Mouse (Mus musculus) midbrain, embryonic 16.5 days (tissue): ENCODE measurements around the gene Ccdc24. TPM values are rescaled to one million over a fixed set of nuclear protein-coding genes. Genes with fewer than 3 reads are reported as not detected.

Experiments used
- ATAC-seq: fragments of 200-750 bp; cut with Nextera tagmentation; 2 replicates; pipeline ENCODE4 v1.8.0; 2017; ENCODE audit warnings: moderate TSS enrichment
- H3K27ac ChIP-seq: fragments of 300-500 bp; sonication (generic); 2 replicates; pipeline ENCODE4 v1.5.1; 2014; ENCODE audit warnings: mild to moderate bottlenecking, low read length, mixed read lengths
- H3K27me3 ChIP-seq: fragments of 300-500 bp; sonication (generic); 2 replicates; pipeline ENCODE4 v1.6.1; 2014; ENCODE audit warnings: low read depth, low read length, mixed read lengths; ENCODE audit not compliant: control insufficient read depth, insufficient read depth
- H3K36me3 ChIP-seq: fragments of 300-500 bp; sonication (generic); 2 replicates; pipeline ENCODE4 v1.6.1; 2014; ENCODE audit warnings: mild to moderate bottlenecking, low read length, moderate library complexity, mixed read lengths; ENCODE audit not compliant: control insufficient read depth, insufficient read depth
- H3K4me1 ChIP-seq: fragments of 300-500 bp; sonication (generic); 2 replicates; pipeline ENCODE4 v1.6.1; 2014; ENCODE audit warnings: mild to moderate bottlenecking, low read length, mixed read lengths; ENCODE audit not compliant: control insufficient read depth, insufficient read depth
- H3K4me2 ChIP-seq: fragments of 300-500 bp; sonication (generic); 2 replicates; pipeline ENCODE4 v1.6.1; 2014; ENCODE audit warnings: mild to moderate bottlenecking, low read length, mixed read lengths
- H3K4me3 ChIP-seq: fragments of 300-500 bp; sonication (generic); 2 replicates; pipeline ENCODE4 v1.5.1; 2014; ENCODE audit warnings: low read depth, mild to moderate bottlenecking, low read length, moderate library complexity, mixed read lengths
- H3K9ac ChIP-seq: fragments of 300-500 bp; sonication (generic); 2 replicates; pipeline ENCODE4 v1.6.1; 2014; ENCODE audit warnings: low read depth, low read length, mixed read lengths
- H3K9me3 ChIP-seq: fragments of 300-500 bp; sonication (generic); replicated peaks from 2 replicates; pipeline ENCODE4 v1.6.1; 2014; ENCODE audit warnings: mild to moderate bottlenecking, low read length, mixed read lengths; ENCODE audit not compliant: control insufficient read depth, poor library complexity, severe bottlenecking
- WGBS: fragments of 180-500 bp; shearing (Covaris S2); extraction: QIAGEN DNeasy Blood & Tissue Kit; methylation state at CpG from one replicate; pipeline ENCODE4 v1.1.7; 2014; 5-methylcytosine and 5-hydroxymethylcytosine counted together
- polyA plus RNA-seq: library from polyadenylated mRNA; unstranded; fragments of >200 nt; fragmentation: Nextera tagmentation; extraction: Ambion mirVana; gene quantifications from 2 replicates; pipeline ENCODE4 v1.2.1, GENCODE M21; 2015

Ccdc24 gene
- polyA plus RNA-seq, 1 experiment from 2014 or later: 2.4 TPM

DNA sequence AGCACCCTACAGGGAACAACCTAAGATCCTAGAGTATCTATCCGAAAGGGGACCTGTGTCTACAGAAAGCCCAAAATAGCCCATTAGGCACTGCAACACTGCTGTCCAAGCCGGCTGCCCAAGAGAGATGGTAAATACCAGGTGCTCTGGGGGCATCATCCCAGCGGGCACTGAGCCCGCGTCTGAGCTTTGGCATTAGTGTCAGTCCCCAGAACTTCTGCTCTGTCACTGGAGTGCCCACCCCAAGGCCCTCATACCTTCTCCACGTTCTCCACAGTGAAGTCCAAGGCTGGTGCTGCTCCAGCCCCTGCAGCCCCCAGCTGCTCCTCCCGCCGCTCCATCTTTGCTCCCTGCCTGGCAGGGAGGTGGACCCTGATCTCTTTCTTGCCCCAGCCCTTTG, 41.7 kb upstream of the Ccdc24 start:
- Histone ChIP-seq H3K4me3 (peak overlapping the region; percentile 83), H3K9ac (peak overlapping the region; percentile 85), H3K4me1 (peaks cover 45% of the 10 kb centered on the region), H3K9me3 (no peaks in the 10 kb centered on the region), H3K27ac (no peak overlapping the region), H3K36me3 (peaks cover 2% of the 10 kb centered on the region; the same call in 1 of the 2 replicates), H3K27me3 (no peaks in the 10 kb centered on the region), H3K4me2 (peak overlapping the region; percentile 99)
- 16% methylated on average over 8 of the region's 8 CpGs for WGBS
- peak; percentile 5; the same call in 1 of the 2 replicates for ATAC-seq

DNA sequence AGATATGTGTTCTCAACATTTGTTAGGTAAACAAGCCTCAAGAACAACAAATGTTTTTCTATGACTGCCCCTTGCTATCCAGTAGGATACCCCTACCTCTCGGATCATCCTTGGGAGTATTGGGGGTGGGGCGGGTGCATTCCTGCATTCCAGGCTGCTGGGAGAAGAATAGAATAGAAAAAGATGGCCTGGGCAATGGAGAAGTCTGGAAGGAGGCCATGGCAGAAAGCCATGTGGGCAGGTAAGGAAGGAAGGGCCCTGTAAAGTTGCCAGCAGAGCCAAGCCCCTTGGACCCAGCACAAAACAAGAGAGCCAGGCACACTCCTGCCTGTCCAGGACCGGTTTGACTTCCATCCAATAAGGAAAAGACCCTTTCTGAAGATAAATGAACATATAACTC, 41.1 kb upstream of the Ccdc24 start:
- Histone ChIP-seq H3K36me3 (peaks cover 2% of the 10 kb centered on the region; the same call in 1 of the 2 replicates), H3K4me3 (peak overlapping the region; percentile 83), H3K4me2 (peak overlapping the region; percentile 99), H3K9me3 (no peaks in the 10 kb centered on the region), H3K4me1 (peaks cover 51% of the 10 kb centered on the region), H3K9ac (peak overlapping the region; percentile 35; the same call in 1 of the 2 replicates), H3K27me3 (no peaks in the 10 kb centered on the region), H3K27ac (no peak overlapping the region)
- ATAC-seq: no peak
- WGBS: 48% methylated on average over 3 of the region's 3 CpGs

DNA sequence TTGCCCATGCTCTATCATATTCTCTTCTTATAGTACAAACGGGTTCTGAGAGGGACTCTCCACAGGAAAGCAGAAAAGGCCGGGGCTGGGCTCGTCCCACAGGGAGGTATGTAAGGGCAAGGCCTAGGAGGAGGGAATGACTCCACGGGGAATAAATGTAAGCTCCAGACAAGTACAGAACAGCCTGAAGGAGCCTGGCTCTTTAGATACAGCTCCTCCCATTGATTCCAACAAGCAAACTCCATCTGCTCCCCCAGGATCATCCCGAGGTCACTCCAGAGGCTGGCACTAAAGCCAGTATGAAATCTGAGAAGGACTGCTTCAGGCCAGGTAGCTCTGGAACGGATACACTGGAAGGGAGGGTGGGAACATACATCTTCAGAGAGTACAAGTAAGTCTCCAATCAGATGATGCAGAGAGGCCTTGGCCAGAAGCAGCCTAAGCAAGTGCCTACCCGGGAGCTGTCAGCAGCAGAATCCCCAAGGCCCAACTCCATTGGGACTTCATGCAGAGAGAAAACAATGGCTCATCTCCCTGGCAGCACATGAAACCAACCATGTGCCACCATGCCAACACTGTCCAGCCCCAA, 40.4 kb upstream of the Ccdc24 start:
- no peaks in the 10 kb centered on the region for H3K27me3 ChIP-seq
- H3K27ac ChIP-seq: no peak overlapping the region
- peak overlapping the region; percentile 83; the same call in 1 of the 2 replicates for H3K4me3 ChIP-seq
- H3K36me3 ChIP-seq: peaks cover 2% of the 10 kb centered on the region; the same call in 1 of the 2 replicates
- no peaks in the 10 kb centered on the region for H3K9me3 ChIP-seq
- H3K4me1 ChIP-seq: peaks cover 57% of the 10 kb centered on the region
- no peak for ATAC-seq
- H3K9ac ChIP-seq: peak overlapping the region; percentile 35
- peak overlapping the region; percentile 99 for H3K4me2 ChIP-seq
- 63% methylated on average over 7 of the region's 7 CpGs for WGBS

DNA sequence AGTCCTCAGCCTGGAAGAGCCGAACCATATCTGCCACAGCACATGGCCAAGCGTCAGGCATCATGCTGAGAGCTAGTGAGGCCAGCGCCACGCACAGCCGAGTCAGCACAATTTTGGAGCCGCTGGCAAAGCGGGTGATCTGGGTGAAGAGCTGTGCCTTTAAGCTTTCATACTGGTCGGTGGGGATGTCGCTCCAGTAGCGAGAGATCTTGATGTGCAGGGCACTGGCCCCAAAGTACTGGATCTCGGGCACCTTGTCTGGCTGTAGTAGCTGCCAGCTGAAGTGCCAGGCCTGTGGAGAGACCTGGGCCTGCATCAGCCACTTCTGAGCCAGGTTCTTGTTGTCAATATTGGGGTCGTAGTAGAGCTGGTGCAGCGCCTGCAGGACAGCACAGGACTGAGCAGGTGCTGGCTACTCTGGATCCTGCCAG, 39.8 kb upstream of the Ccdc24 start:
- ATAC-seq: no peak
- H3K27me3 ChIP-seq: no peaks in the 10 kb centered on the region
- H3K27ac ChIP-seq: no peak overlapping the region
- H3K36me3 ChIP-seq: peaks cover 2% of the 10 kb centered on the region; the same call in 1 of the 2 replicates
- peak overlapping the region; percentile 3; the same call in 1 of the 2 replicates for H3K9ac ChIP-seq
- no peak overlapping the region for H3K4me2 ChIP-seq
- peaks cover 57% of the 10 kb centered on the region for H3K4me1 ChIP-seq
- no peaks in the 10 kb centered on the region for H3K9me3 ChIP-seq
- no peak overlapping the region for H3K4me3 ChIP-seq
- 89% methylated on average over 13 of the region's 13 CpGs for WGBS

DNA sequence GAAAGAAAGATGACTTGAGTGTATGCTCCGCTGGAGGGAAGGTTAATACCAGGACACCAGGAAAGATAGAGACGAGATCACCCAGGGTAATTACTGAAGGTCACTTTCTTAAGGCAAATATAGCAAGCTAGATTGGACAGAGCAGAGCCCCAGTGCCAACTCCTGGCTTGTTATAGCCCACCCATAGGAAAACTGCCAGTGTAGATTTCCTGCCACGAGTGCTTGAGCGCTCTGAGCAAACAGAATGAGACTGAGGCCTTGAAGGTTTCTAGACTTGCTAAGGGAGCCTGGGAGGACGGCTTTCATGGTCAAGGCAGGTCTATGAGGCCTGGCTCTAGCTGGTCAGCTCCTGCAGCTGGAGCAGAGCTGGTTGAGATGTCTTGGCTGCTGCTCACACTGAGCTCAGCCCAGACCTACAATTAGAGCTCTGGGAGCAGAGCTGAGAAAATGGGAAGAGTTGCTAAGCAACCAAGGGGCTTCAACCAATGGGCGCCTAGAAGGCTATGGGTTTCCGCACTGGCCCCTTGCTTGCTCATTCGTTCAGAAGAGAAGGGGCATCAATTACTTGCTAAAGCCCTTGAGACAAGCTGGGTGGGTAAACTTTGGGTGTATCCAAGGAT, 36.6 kb upstream of the Ccdc24 start:
- Histone ChIP-seq H3K4me2 (peak overlapping the region; percentile 57), H3K27ac (peak overlapping the region; percentile 80), H3K9ac (peak overlapping the region; percentile 56; the same call in 1 of the 2 replicates), H3K36me3 (peaks cover 14% of the 10 kb centered on the region), H3K4me3 (peak overlapping the region; percentile 23), H3K4me1 (peaks cover 50% of the 10 kb centered on the region), H3K9me3 (no peaks in the 10 kb centered on the region), H3K27me3 (no peaks in the 10 kb centered on the region)
- ATAC-seq: peak; percentile 77
- 46% methylated on average over 8 of the region's 8 CpGs for WGBS

DNA sequence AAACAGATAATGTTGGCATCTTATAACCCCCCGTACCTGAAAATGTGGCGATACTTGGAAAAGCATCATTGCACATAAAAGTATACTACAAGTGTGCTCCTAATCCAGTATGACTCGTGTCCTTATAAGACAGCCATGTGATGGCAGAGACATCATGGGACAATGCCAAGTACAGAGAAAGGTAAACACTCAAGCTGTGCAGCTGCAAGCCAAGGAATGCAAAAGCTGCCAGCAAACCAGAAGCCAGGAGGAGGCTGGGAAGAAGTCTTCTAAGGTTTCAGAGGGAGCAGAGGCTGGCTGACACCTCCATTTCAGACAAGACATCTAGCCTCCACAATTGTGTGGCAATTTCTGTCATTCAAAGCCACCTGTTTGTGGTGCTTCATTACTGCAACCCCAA, 33.8 kb upstream of the Ccdc24 start:
- no peak overlapping the region for H3K27ac ChIP-seq
- no peak overlapping the region for H3K4me3 ChIP-seq
- H3K27me3 ChIP-seq: no peaks in the 10 kb centered on the region
- WGBS: 91% methylated on average over 3 of the region's 3 CpGs
- H3K9me3 ChIP-seq: no peaks in the 10 kb centered on the region
- H3K4me1 ChIP-seq: peaks cover 32% of the 10 kb centered on the region
- ATAC-seq: no peak
- no peak overlapping the region for H3K4me2 ChIP-seq
- H3K36me3 ChIP-seq: peaks cover 33% of the 10 kb centered on the region
- no peak overlapping the region for H3K9ac ChIP-seq

DNA sequence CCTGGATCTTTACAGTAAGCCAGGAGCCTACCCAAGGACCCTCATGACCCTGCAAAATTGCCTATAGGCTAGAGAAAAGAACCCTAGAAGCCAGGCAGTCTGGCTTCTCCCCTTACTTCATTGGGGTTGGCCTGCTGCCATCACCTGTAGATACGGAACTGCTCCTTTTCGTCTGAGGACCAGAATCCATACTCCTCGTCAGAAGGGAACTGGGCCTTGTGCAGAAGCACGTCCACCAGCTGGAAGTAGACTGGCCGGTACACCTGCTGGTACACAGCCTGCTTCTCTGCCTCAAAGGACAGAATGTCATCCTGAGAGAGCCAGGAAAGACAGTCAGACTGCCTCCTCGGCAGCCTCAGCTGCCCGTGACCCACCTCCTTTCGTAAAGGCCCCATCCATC, 32.4 kb upstream of the Ccdc24 start:
- no peak for ATAC-seq
- Histone ChIP-seq H3K4me3 (no peak overlapping the region), H3K4me2 (no peak overlapping the region), H3K36me3 (peaks cover 41% of the 10 kb centered on the region), H3K27ac (no peak overlapping the region), H3K27me3 (no peaks in the 10 kb centered on the region), H3K9me3 (no peaks in the 10 kb centered on the region), H3K9ac (no peak overlapping the region), H3K4me1 (peaks cover 19% of the 10 kb centered on the region)
- 92% methylated on average over 8 of the region's 8 CpGs for WGBS

DNA sequence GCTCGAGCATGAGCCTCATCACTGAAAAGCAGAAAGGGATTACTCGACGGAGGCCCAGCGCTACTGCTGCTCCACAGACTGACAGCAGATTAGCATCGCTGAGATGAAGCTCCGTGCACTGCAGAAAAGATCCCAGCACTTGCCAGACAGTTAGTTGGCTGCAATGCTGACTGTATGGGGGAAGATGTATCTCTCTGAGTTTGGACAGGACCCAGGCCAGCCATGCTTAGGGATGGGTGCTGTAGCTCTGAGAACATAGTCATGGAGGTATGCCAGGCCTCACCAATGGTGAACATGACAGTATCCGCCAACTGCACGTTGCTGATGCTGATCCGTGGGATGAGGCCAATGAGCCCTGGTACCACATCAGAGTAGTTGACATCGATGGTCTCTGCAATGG, 31.7 kb upstream of the Ccdc24 start:
- Histone ChIP-seq H3K9ac (no peak overlapping the region), H3K4me2 (no peak overlapping the region), H3K4me1 (peaks cover 13% of the 10 kb centered on the region), H3K9me3 (no peaks in the 10 kb centered on the region), H3K4me3 (no peak overlapping the region), H3K36me3 (peaks cover 46% of the 10 kb centered on the region), H3K27ac (no peak overlapping the region), H3K27me3 (no peaks in the 10 kb centered on the region)
- 86% methylated on average over 10 of the region's 10 CpGs for WGBS
- no peak for ATAC-seq

DNA sequence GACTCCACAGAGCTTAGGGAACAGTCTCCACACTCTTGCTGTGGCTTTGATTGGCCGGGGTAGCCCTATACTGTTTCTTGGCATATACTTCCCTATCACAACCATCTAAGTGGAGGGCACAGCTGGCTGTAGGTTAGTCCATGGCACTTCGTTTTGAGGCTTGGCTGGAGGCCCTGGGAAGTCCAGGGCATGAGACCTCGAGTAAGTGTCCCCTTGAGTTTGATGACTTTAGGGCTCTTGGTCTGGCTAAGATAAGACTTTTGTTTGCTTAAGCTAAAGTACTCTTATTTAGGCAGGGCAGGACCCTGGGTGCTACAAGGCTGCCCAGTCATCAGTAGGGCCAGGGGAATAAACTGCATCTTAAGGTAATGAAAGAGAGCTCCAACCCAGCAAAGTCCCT, 25.8 kb upstream of the Ccdc24 start:
- 87% methylated on average over 3 of the region's 3 CpGs for WGBS
- H3K27me3 ChIP-seq: no peaks in the 10 kb centered on the region
- H3K9ac ChIP-seq: no peak overlapping the region
- peaks cover 46% of the 10 kb centered on the region for H3K36me3 ChIP-seq
- H3K4me2 ChIP-seq: no peak overlapping the region
- no peak overlapping the region for H3K27ac ChIP-seq
- H3K4me1 ChIP-seq: no peaks in the 10 kb centered on the region
- no peak for ATAC-seq
- H3K9me3 ChIP-seq: no peaks in the 10 kb centered on the region
- H3K4me3 ChIP-seq: no peak overlapping the region
